Mouse (Mus musculus) midbrain, postnatal 0 days (tissue): ENCODE measurements around the gene Cobll1. TPM values are rescaled to one million over a fixed set of nuclear protein-coding genes. Genes with fewer than 3 reads are reported as not detected.
A peak's percentile ranks its signal among the peaks of the same experiment; 100 is the strongest.

Experiments used
- ATAC-seq: fragments of 200-750 bp; cut with Nextera tagmentation; 2 replicates; pipeline ENCODE4 v1.8.0; 2017; ENCODE audit warnings: moderate number of reproducible peaks, mild to moderate bottlenecking, moderate TSS enrichment, moderate library complexity; ENCODE audit not compliant: low FRiP score
- DNase-seq: peaks from one replicate; pipeline ENCODE4 v3.0.0-alpha.2; 2015; ENCODE audit warnings: low spot score
- H3K27ac ChIP-seq: fragments of 300-500 bp; sonication (generic); 2 replicates; pipeline ENCODE4 v1.5.1; 2014; ENCODE audit warnings: low read depth, mild to moderate bottlenecking, low read length, mixed read lengths
- H3K27me3 ChIP-seq: fragments of 300-500 bp; sonication (generic); 2 replicates; pipeline ENCODE4 v1.6.1; 2014; ENCODE audit warnings: low read length, control low read depth, mixed read lengths; ENCODE audit not compliant: insufficient read depth
- H3K36me3 ChIP-seq: fragments of 300-500 bp; sonication (generic); 2 replicates; pipeline ENCODE4 v1.6.1; 2014; ENCODE audit warnings: low read length, control low read depth, mixed read lengths; ENCODE audit not compliant: insufficient read depth
- H3K4me1 ChIP-seq: fragments of 300-500 bp; sonication (generic); 2 replicates; pipeline ENCODE4 v1.6.1; 2014; ENCODE audit warnings: mild to moderate bottlenecking, control low read depth, antibody characterized with exemption, low read length, mixed read lengths; ENCODE audit not compliant: insufficient read depth
- H3K4me2 ChIP-seq: fragments of 300-500 bp; sonication (generic); 2 replicates; pipeline ENCODE4 v1.6.1; 2014; ENCODE audit warnings: low read depth, mild to moderate bottlenecking, low read length, mixed read lengths; ENCODE audit not compliant: poor library complexity, severe bottlenecking
- H3K4me3 ChIP-seq: fragments of 300-500 bp; sonication (generic); 2 replicates; pipeline ENCODE4 v1.5.1; 2014; ENCODE audit warnings: low read depth, mild to moderate bottlenecking, low read length, moderate library complexity
- H3K9ac ChIP-seq: fragments of 300-500 bp; sonication (generic); replicated peaks from 2 replicates; pipeline ENCODE4 v1.6.1; 2014; ENCODE audit warnings: mild to moderate bottlenecking, low read length, moderate library complexity, mixed read lengths; ENCODE audit not compliant: poor library complexity, severe bottlenecking
- H3K9me3 ChIP-seq: fragments of 300-500 bp; sonication (generic); 2 replicates; pipeline ENCODE4 v1.6.1; 2016; ENCODE audit warnings: low read length, control low read depth
- CTCF ChIP-seq: IDR thresholded peaks from 2 replicates; pipeline ENCODE4 v1.5.1; 2016; ENCODE audit warnings: antibody characterized with exemption, mild to moderate bottlenecking
- WGBS: fragments of 180-500 bp; shearing (Covaris S2); extraction: QIAGEN DNeasy Blood & Tissue Kit; methylation state at CpG from one replicate; pipeline ENCODE4 v1.1.7; 2014; 5-methylcytosine and 5-hydroxymethylcytosine counted together
- polyA plus RNA-seq: library from polyadenylated mRNA; unstranded; fragments of >200 nt; fragmentation: Nextera tagmentation; extraction: Ambion mirVana; gene quantifications from 2 replicates; pipeline ENCODE4 v1.2.1, GENCODE M21; 2015
- total RNA-seq: library from RNA; depleted of rRNA; stranded (reverse); fragments of >200 nt; gene quantifications from 2 replicates; pipeline ENCODE4 v1.2.3, GENCODE M21; 2014

Gene Cobll1
- total and polyA plus RNA-seq, 2 experiments from 2014 or later = 2.5 to 2.9 TPM

- H3K27ac ChIP-seq = no peak overlapping the region
- H3K27me3 ChIP-seq = no peaks in the 10 kb centered on the region
- H3K4me2 ChIP-seq = no peak overlapping the region
- H3K4me3 ChIP-seq = no peak overlapping the region
- no peaks in the 10 kb centered on the region for H3K9me3 ChIP-seq
- H3K9ac ChIP-seq = no peak overlapping the region
- DNase-seq = no peak
- 82% methylated on average over 1 of the region's 1 CpGs for WGBS
- no peaks in the 10 kb centered on the region for H3K36me3 ChIP-seq
- ATAC-seq = no peak
- H3K4me1 ChIP-seq = no peaks in the 10 kb centered on the region
- TF ChIP-seq CTCF = no peak
Measured at GRCm38 (mm10) chr2:65100001-65100400, 139.2 kb downstream of the Cobll1 start.

- WGBS = 86% methylated on average over 6 of the region's 6 CpGs
- no peak overlapping the region for H3K4me2 ChIP-seq
- TF ChIP-seq CTCF = no peak
- no peaks in the 10 kb centered on the region for H3K36me3 ChIP-seq
- ATAC-seq = no peak
- H3K27ac ChIP-seq = no peak overlapping the region
- H3K4me1 ChIP-seq = no peaks in the 10 kb centered on the region
- no peak overlapping the region for H3K4me3 ChIP-seq
- H3K9me3 ChIP-seq = no peaks in the 10 kb centered on the region
- no peak overlapping the region for H3K9ac ChIP-seq
- no peak for DNase-seq
- no peaks in the 10 kb centered on the region for H3K27me3 ChIP-seq
Measured at GRCm38 (mm10) chr2:65095571-65095970, 143.6 kb downstream of the Cobll1 start.

- Histone ChIP-seq H3K9ac (no peak overlapping the region), H3K4me2 (no peak overlapping the region), H3K36me3 (no peaks in the 10 kb centered on the region), H3K9me3 (no peaks in the 10 kb centered on the region), H3K27me3 (no peaks in the 10 kb centered on the region), H3K4me1 (no peaks in the 10 kb centered on the region), H3K4me3 (no peak overlapping the region), H3K27ac (no peak overlapping the region)
- ATAC-seq (no peak), DNase-seq (peak; percentile 52)
- no peak for TF ChIP-seq CTCF
- WGBS = 67% methylated on average over 2 of the region's 2 CpGs
Measured at GRCm38 (mm10) chr2:65093990-65094389, 145.2 kb downstream of the Cobll1 start.

- Histone ChIP-seq H3K36me3 (no peaks in the 10 kb centered on the region), H3K27me3 (no peaks in the 10 kb centered on the region), H3K9ac (no peak overlapping the region), H3K4me2 (no peak overlapping the region), H3K9me3 (no peaks in the 10 kb centered on the region), H3K4me3 (no peak overlapping the region), H3K4me1 (no peaks in the 10 kb centered on the region), H3K27ac (no peak overlapping the region)
- ATAC-seq = no peak
- no peak for TF ChIP-seq CTCF
- DNase-seq = no peak
- WGBS = 89% methylated on average over 2 of the region's 2 CpGs
Measured at GRCm38 (mm10) chr2:65090986-65091385, 148.2 kb downstream of the Cobll1 start.

DNA sequence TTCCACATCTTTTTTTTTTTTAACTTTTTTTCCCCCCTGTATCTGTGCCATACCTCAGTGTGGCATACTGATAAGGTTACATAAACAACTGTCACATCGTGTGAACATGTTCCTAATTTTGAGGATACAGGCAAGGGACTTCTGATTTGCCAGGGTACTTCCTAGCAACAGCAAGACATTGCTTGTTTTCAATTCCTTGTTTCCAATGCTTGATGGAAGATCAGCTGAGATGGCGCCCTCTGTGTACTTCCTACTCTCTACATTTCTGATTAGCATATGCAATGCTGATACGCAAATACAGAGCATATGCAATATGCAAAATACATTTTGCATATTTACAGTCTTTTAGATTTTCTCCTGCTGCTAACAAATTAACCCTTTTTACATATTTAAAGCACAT, 152.0 kb downstream of the Cobll1 start:
- Histone ChIP-seq H3K9ac (no peak overlapping the region), H3K36me3 (no peaks in the 10 kb centered on the region), H3K4me1 (no peaks in the 10 kb centered on the region), H3K4me3 (no peak overlapping the region), H3K4me2 (no peak overlapping the region), H3K9me3 (no peaks in the 10 kb centered on the region), H3K27ac (no peak overlapping the region), H3K27me3 (no peaks in the 10 kb centered on the region)
- ATAC-seq (no peak), DNase-seq (no peak)
- WGBS = 75% methylated on average over 3 of the region's 3 CpGs
- TF ChIP-seq CTCF = no peak; the same call in 1 of the 2 replicates

- Histone ChIP-seq H3K4me3 (no peak overlapping the region), H3K4me1 (no peaks in the 10 kb centered on the region), H3K27ac (no peak overlapping the region), H3K36me3 (no peaks in the 10 kb centered on the region), H3K9me3 (no peaks in the 10 kb centered on the region), H3K9ac (no peak overlapping the region), H3K4me2 (no peak overlapping the region), H3K27me3 (no peaks in the 10 kb centered on the region)
- TF ChIP-seq CTCF = no peak
- no peak for ATAC-seq
- DNase-seq = no peak
Measured at GRCm38 (mm10) chr2:65083411-65083810, 155.8 kb downstream of the Cobll1 start.

DNA sequence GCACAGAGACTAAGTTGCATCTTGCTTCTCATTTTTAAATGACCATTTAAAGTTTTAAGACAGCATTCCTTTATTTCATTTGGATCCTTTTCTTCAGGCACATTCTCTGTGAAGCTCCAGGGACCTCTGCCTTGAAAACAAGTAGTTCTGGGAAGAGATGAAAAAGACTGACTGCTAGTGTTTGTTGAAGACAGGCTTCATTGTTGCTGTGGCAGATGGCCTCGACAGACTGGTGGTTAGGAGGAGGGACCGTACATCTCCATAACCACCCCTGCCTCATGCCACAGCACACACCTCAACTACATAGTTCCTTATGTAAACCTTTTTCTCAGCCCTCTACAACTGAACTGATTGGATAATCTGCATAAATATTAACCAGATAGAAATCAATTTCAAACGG, 161.7 kb downstream of the Cobll1 start:
- ATAC-seq (no peak), DNase-seq (no peak)
- no peak overlapping the region for H3K9ac ChIP-seq
- no peaks in the 10 kb centered on the region for H3K36me3 ChIP-seq
- no peak overlapping the region for H3K4me3 ChIP-seq
- TF ChIP-seq CTCF = no peak
- H3K27ac ChIP-seq = no peak overlapping the region
- WGBS = 63% methylated on average over 3 of the region's 3 CpGs
- no peak overlapping the region for H3K4me2 ChIP-seq
- H3K27me3 ChIP-seq = no peaks in the 10 kb centered on the region
- H3K9me3 ChIP-seq = no peaks in the 10 kb centered on the region
- no peaks in the 10 kb centered on the region for H3K4me1 ChIP-seq
